8 mouse cellular contexts compared by ENCODE assay signal in the genomic region with DNA sequence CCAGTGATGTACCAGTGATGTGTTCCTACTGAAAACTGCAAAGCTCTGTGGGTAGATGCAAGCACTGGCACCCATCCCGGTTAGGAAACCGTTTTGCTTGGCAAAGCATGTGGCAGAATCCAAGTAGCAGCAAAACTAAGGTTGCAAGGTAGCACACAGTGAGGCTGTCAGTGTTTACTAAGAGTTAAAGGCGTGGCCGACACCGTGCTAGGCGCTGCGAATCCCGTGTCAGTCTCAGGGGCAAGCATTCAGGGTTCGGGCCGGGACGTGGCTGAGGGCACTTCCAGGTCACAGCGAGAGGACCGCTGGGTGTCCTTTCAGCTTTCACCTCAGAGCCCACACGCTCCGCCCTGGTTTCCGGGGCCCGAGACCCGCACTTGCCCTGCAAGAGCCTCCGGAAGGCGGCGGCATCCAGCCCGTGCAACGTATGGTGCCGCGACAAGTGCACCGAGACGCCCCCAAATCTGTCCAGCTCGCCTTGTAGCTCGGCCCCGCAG. TPM values are rescaled to one million over a fixed set of nuclear protein-coding genes. Genes with fewer than 3 reads are reported as not detected.
A peak's percentile ranks its signal among the peaks of the same experiment; 100 is the strongest.
DNase-seq lines count a peak whose midpoint lies in the region; ATAC-seq and TF ChIP-seq lines count a peak whose summit lies in the region.

No protein-coding gene starts in this region.

- peak; percentile 45 for TF ChIP-seq CTCF in layer of hippocampus, adult 2 months (conservative IDR thresholded peaks at IDR 0.05)

- H3K4me1 ChIP-seq in forebrain, embryonic 13.5 days: peaks cover 19% of the 10 kb centered on the region

- H3K4me2 ChIP-seq in forebrain, embryonic 13.5 days: peak overlapping the region; percentile 67

- H3K9ac ChIP-seq in forebrain, embryonic 13.5 days: peak overlapping the region; percentile 82

- ATAC-seq in forebrain, embryonic 13.5 days: no peak

- peaks cover 34% of the 10 kb centered on the region for H3K79me2 ChIP-seq in macrophage (ENCODE audit: inconsistent target)

- peak overlapping the region; percentile 76 for H3K4me3 ChIP-seq in forebrain, embryonic 13.5 days
- peak overlapping the region; percentile 98 for H3K4me3 ChIP-seq in layer of hippocampus, adult 2 months
- H3K4me3 ChIP-seq in macrophage (ENCODE audit: inconsistent target): peak overlapping the region; percentile 70

- H3K27me3 ChIP-seq in forebrain, embryonic 13.5 days: no peaks in the 10 kb centered on the region

- H3K36me3 ChIP-seq in forebrain, embryonic 13.5 days (ENCODE audit: poor library complexity, severe bottlenecking): no peaks in the 10 kb centered on the region
- H3K36me3 ChIP-seq in macrophage (ENCODE audit: inconsistent target): no peaks in the 10 kb centered on the region

- H3K9me3 ChIP-seq in forebrain, embryonic 13.5 days (replicated peaks): no peaks in the 10 kb centered on the region

- H3K27ac ChIP-seq in forebrain, embryonic 13.5 days: peak overlapping the region; percentile 65
- peak overlapping the region; percentile 99 for H3K27ac ChIP-seq in layer of hippocampus, adult 2 months
- H3K27ac ChIP-seq in macrophage: peak overlapping the region; percentile 72

- WGBS in forebrain, embryonic 13.5 days: 1% methylated on average over 30 of the region's 30 CpGs
- 1% methylated on average over 24 of the region's 30 CpGs for WGBS in macrophage (ENCODE audit: missing documents)

- peak; percentile 65 for DNase-seq in adrenal gland, postnatal 25 days
- DNase-seq in adrenal gland, adult 2 months: no peak
- DNase-seq in ovary, postnatal 14 days (ENCODE audit: low spot score): peak; percentile 42
- DNase-seq in ovary, postnatal 36 days (ENCODE audit: low spot score): no peak
- peak; percentile 55 to 73 for DNase-seq in layer of hippocampus, adult 2 months (ENCODE audit: low spot score in 2 of 2)
- peak; percentile 73 for DNase-seq in skeletal muscle tissue, adult 2 months (ENCODE audit: low read depth, low spot score)

RNA-seq across cellular contexts. Expression of gene Spata5, which starts 0.7 kb away (rescaled TPM):
- total RNA-seq in adrenal gland, postnatal 25 days (2021): 33.9 and 35.6 TPM in 2 replicates
- total RNA-seq in adrenal gland, adult 2 months (2021): 10 to 100 TPM; 29.1 to 46.0 TPM
- polyA plus RNA-seq in adrenal gland, adult 2 months (2012; rRNA removed): 0.67 and 1.9 TPM in 2 replicates
- polyA plus RNA-seq in forebrain, embryonic 13.5 days (2015; fragmentation: Nextera tagmentation; extraction: Ambion mirVana): 33.3 and 38.3 TPM in 2 replicates
- total RNA-seq in layer of hippocampus, adult 2 months (2021): 10 to 100 TPM; 25.3 to 30.5 TPM
- 100 to 1,000 TPM in 13 of 26 experiments, 10 to 100 TPM in 13; 51.1 to 135 (median 101) TPM for total RNA-seq in macrophage (2018; cell fraction: chromatin; rRNA removed)
- 10 to 100 TPM; 10.6 to 27.8 (median 19.0) TPM for total RNA-seq in macrophage (2018; cell fraction: cytosol; rRNA removed)
- 10 to 100 TPM; 25.0 to 90.7 (median 45.3) TPM for total RNA-seq in macrophage (2018; cell fraction: nucleus; rRNA removed)
- 9.6 to 19.8 TPM (median 14.8 TPM) in 3 replicates for polyA plus RNA-seq in macrophage (2018)

RNA-seq across cellular contexts. Expression of gene Nudt6, which starts 1.0 kb away (rescaled TPM):
- total RNA-seq in adrenal gland, postnatal 25 days (2021): 22.1 and 33.3 TPM in 2 replicates
- total RNA-seq in adrenal gland, adult 2 months (2021): 10 to 100 TPM; 16.2 to 18.7 TPM
- polyA plus RNA-seq in adrenal gland, adult 2 months (2012; rRNA removed): 62.7 and 69.8 TPM in 2 replicates
- polyA plus RNA-seq in forebrain, embryonic 13.5 days (2015; fragmentation: Nextera tagmentation; extraction: Ambion mirVana): 3.3 and 4.6 TPM in 2 replicates
- total RNA-seq in layer of hippocampus, adult 2 months (2021): 1 to 10 TPM; 5.3 to 5.4 TPM
- total RNA-seq in macrophage (2018; cell fraction: chromatin; rRNA removed): 1 to 10 TPM in 25 of 26 experiments, not detected in 1; 1.2 to 9.3 (median 4.4) TPM
- 1 to 10 TPM; 1.4 to 5.8 (median 3.8) TPM for total RNA-seq in macrophage (2018; cell fraction: cytosol; rRNA removed)
- 10 to 100 TPM in 1 of 26 experiments, 1 to 10 TPM in 21, under 1 TPM in 1, not detected in 3; 0.89 to 11.3 (median 4.5) TPM for total RNA-seq in macrophage (2018; cell fraction: nucleus; rRNA removed)
- 4.8 to 5.7 TPM (median 5.6 TPM) in 3 replicates for polyA plus RNA-seq in macrophage (2018)

Comparison
In these comparisons a context has a peak if more than half of its experiments do, and no peak if none do; other contexts are left out.
1. DNase-seq: peak in adrenal gland, postnatal 25 days (single experiment), ovary, postnatal 14 days (single experiment), layer of hippocampus, adult 2 months (2 of 2) and skeletal muscle tissue, adult 2 months (single experiment); none in adrenal gland, adult 2 months (single experiment) and ovary, postnatal 36 days (single experiment).
2. Peak in every context shown above with its lines, with median percentiles within 50 percentile points of each other: H3K27ac ChIP-seq and H3K4me3 ChIP-seq.